Mouse (Mus musculus) thymus, adult 2 months (tissue): ENCODE data around the gene Hydin.

Source experiments
- CTCF ChIP-seq: fragments of 200-500 bp; IDR thresholded peaks from 2 replicates; pipeline ENCODE4 v1.5.1; 2012; ENCODE audit warnings: mild to moderate bottlenecking, control low read depth, low read length, moderate library complexity, borderline replicate concordance; ENCODE audit not compliant: control insufficient read depth, poor library complexity, insufficient read depth; ENCODE audit errors: extremely low read depth
- POLR2A ChIP-seq: fragments of 200-500 bp; IDR thresholded peaks from 2 replicates; pipeline ENCODE4 v1.6.1; 2012; ENCODE audit warnings: mild to moderate bottlenecking, low read length, control low read depth, moderate library complexity; ENCODE audit not compliant: control insufficient read depth, poor library complexity, insufficient read depth; ENCODE audit errors: extremely low read depth

GRCm38 (mm10) chr8:110400536-110400935 lies 133.8 kb downstream of the Hydin start:
- TF ChIP-seq CTCF = no peak
- TF ChIP-seq POLR2A = no peak
